Mouse (Mus musculus) heart, postnatal 4 days (tissue): ENCODE measurements around the gene Impdh1. TPM values are rescaled to one million over a fixed set of nuclear protein-coding genes. Genes with fewer than 3 reads are reported as not detected.

Experiments used
- DNase-seq: peaks from one replicate; pipeline ENCODE4 v3.0.0; 2021
- total RNA-seq, 2 experiments: library from RNA; stranded (reverse); gene quantifications; 2 replicates each; pipeline ENCODE4 v1.2.3; 2021

Impdh1 gene
- total RNA-seq, 2 experiments from 2014 or later: 29.5 to 30.6 TPM

- DNase-seq: peak; percentile 85
Observed at GRCm38 (mm10) chr6:29211806-29212492, 4.2 kb downstream of the Impdh1 start.

DNA sequence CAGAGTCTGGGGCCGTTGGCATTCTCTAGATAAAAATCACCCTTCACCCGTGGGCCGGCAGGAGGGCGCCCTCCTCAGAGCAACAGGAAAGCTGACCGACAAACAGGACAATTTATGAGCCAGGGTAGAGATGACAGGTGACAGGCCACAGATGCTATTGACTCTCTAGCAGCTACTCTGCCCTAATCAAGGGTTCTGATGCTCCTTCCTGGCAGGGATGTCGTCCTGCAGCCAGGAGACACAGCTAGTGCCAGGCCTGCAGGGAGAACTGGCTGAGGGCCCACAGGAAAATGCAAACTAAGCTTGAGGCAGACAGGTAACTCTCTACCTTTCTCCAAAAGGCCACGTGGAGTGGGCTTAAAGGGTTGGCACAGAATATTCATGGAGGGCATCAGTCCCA, 5.0 kb downstream of the Impdh1 start:
- DNase-seq: no peak

GRCm38 (mm10) chr6:29210231-29210936, 5.8 kb downstream of the Impdh1 start:
- no peak for DNase-seq

DNA sequence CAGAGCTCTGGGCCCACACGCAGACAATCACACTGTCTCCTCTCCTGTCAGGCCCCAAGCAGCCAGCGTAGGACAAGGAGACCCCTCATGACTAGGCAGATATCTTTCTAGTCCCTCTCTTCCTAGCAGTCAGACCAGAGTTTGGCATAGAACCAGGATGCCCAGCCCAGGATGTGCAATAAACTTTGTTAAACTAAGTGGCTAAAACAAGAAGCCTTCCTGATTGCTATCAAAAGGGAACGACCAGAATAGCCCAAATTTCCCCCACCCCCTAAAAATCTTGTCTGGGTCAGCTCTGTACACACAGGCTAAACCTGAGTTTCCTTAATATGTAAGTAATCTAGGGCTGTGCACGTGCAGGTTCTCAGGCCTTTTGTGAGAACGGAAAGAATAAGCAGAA, 8.0 kb downstream of the Impdh1 start:
- DNase-seq: no peak

- DNase-seq: no peak
Observed at GRCm38 (mm10) chr6:29207017-29207416, 9.1 kb downstream of the Impdh1 start.

DNA sequence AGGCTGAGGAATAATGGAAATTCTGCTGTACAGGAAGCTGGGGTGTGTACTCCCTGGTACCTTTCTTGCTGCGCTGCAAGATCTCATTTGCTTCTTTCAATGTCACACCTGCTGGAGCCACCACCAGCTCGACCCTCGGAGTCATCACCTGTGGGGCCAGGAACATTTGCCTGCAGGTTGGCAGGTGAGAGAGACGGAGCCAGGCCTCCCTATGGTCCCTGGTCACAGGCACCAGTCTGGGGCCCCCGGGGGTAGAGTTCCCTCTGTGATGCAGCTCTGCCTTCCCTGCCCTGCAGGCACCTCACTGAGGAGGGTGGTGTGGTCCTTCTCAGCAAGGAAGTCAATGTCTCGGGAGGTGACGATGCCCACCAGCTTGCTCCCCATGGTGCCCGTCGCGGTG, 10.2 kb downstream of the Impdh1 start:
- no peak for DNase-seq

- DNase-seq: peak; percentile 82
Observed at GRCm38 (mm10) chr6:29204932-29205614, 11.1 kb downstream of the Impdh1 start.

DNA sequence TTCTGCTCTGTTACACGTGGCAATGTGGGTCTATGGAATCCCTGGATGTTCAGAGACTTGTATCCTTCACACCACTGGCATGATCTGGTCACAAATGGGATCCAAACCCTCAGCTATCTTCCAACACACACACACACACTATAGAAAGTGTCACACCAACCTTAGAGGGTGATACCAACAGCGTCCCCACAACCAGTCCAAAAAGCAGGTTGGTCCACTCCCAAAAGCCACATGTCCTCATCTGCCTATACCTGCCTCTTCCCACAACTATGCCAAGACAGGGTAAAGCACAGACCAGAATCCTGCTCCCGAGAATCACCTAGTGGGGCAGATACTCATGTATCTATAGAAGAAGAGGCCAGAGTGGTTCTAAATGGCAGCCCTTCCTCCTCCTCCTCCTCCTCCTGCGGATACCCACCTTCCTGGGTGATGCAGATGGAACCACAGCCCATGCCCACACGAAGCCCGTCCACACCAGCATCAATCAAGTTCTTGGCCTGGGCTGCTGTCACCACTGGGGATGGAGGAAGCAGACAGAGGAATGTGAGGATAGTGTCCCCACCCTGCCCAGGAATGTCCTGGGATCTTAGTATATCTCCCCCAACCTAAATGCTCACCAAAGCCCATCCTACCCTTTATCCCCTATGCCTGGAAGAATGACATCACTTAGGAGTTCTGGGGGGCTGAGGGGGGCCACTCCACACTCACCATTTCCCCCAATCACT, 12.1 kb downstream of the Impdh1 start:
- DNase-seq: no peak

GRCm38 (mm10) chr6:29203096-29203495, 13.1 kb downstream of the Impdh1 start:
- no peak for DNase-seq

DNA sequence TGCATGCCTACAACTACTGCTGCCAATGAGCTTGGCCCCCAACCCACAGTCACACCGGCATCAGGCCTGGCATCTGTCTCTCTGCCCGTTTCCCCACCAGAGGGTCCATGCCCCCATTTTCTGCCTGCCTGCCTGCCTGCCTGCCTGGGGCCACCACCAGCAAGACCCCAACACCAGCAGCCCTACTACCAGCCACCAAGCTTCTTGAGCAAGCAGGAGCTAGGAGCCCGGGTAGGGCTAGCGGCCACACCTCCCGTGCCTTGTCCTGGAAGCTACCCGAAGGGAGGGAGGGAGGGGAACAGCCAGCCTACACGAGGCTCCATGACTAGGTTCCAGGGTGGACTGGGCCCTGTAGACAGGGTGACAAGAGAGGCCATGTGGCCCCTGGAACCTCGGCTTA, 14.2 kb downstream of the Impdh1 start:
- no peak for DNase-seq

DNA sequence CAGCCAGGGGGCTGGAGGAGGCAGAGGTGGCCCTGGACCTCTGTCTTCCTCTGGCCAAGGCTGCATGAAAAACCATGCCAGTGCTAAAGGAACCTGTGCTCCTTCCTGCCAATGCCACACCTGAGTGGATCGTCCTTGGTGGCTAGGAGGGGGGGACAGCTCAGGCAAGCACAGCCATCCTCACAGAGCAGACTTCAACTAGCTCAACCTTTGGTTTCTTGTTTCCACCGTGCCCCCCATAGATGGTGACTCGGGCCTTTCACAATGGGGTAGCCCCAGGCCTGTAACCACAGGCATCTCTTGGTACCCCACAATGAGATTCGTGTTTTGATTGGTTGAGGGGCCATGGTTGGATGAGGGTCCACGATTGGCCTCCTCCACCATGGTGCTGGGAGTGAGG, 14.8 kb downstream of the Impdh1 start:
- no peak for DNase-seq

- DNase-seq: no peak
Observed at GRCm38 (mm10) chr6:29200496-29200895, 15.7 kb downstream of the Impdh1 start.

GRCm38 (mm10) chr6:29199223-29199855, 16.8 kb downstream of the Impdh1 start:
- no peak for DNase-seq

DNA sequence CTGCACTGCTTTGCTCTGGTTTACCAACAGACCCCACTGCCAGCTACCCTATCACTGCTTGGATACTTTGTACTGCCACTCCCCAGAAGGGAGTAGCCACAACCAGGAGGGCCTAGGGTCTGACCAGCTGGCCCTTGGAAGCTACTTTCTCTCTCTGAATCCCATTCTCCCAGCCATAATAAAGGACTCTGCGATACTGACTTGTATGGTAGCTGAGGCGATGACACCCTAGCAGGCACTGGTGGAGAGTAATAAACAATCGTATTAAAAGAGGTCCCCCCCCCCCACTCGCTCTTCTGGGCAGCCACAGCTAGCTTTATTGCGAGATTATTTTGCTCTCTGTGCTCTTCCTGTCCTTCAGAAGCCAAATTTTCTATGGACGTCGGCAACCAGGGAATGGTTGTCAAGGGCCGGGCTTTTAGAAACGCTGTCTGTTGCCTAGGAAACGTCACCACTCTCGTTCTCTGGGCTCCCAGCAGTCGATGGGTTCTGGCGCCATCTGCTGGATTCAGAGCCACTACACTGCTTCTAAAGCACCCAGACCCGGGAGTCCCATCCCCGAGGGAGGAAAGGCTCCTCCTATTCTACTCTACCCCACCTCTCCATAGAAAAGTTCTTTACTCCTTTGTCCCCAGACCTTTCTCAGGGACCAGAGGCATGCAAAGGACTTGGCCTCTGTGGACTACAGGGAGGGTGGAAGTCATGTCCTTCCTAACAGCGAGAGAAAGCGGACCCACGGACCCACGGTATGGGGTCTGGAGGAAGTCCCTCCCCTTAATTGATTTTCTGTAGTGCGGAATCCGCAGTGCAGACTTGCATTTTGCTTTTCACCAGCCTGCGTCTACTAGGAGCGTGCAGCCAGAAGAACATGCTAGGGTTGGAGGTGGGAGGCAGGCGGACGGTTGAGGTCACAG, 17.6 kb downstream of the Impdh1 start:
- DNase-seq: peak; percentile 96

DNA sequence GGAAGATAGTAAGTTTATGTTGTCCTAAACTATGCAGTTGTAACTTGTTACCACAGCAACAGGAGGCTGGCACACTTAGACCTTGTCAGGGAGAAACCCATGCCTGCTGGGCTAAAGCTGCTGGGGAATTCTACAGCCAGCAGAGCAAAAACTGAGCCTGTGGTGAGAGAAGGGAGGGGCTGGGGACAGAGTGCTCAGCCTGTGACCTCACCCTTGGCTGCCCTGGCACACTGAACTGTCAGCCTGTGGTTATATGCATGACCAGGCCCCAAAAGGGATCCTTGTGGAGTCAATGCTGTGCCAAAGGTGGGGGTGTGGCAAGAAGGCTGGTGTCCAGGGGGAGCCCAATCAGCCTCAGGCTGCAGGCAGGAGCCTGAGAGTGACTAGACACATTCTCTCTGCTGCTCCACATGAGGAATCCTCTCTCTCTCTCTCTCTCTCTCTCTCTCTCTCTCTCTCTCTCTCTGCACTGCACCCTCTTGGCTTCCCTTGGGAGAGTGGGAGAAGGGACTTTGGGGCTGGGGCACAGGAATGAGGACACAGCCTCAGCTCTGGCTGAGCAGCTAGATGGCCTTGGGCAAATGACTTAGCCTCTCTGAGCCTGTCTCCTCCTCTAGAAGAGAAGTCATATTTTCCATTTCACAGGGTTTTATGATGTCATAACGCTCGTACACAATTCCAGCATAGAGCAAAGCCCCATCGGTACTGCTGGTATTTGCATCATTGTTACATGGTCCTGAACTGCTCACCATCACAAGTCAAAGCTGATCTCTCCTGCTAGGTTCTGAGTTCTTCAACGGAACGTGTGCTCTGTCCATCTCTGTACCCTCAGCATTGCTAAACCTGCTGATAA, 20.1 kb downstream of the Impdh1 start:
- DNase-seq: peak; percentile 36

DNA sequence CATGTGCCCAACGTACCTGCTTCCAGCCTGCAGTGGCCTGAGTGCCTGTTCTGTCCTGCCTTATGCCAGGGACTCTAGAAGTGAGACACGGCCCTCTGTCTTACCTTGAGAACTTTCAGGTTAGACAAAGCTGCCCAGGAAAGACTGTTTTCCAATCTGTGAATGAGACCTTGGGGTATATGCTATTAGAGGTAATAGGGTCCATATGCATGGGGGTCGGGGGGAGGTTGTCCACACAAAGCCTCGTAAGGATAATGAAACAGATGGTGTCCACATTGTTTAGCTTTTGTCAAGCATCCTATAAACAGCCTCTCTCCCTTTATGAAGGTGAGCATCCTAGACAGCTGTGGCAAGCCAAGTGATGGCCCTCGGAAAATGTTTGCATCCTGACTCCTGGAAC, 21.0 kb downstream of the Impdh1 start:
- DNase-seq: peak; percentile 3

DNA sequence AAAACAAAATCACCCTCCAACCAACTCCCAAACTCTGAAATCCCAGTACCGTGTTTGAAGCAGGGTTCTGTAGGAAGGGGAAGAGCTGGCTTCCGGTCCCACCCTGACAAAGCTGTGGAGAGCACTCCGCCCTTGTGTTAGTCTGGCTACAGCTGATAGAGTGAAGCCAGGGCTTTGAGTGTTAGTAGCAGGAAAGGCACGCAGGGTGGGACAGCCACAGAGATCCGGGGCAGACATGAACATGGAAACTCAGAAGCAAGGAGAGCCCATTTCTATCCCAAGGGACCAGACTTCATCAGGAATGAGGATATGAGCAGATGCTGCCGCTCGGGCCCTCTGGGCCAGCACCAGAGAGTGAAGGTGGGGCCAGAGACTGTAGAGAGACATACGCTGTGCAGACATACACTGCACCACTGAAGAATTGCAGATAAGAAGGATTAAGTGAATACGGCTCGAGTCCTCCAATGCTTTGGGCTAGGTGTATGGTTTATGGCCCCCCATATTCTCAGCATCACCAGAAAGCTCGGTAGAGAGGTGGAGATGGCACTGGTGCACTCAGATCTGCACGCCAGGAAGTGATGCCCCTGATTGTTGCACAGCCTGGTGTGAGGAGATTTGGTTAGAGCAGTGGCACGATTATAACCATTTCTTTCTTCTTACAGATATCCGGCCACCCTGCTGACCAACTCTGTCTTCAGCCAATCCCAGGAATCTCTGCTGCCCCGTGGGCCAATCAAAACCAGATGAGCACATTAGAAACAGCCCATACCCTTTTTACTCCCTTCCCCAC, 22.0 kb downstream of the Impdh1 start:
- DNase-seq: peak; percentile 59

- no peak for DNase-seq
Observed at GRCm38 (mm10) chr6:29187936-29188335, 28.2 kb downstream of the Impdh1 start.

DNA sequence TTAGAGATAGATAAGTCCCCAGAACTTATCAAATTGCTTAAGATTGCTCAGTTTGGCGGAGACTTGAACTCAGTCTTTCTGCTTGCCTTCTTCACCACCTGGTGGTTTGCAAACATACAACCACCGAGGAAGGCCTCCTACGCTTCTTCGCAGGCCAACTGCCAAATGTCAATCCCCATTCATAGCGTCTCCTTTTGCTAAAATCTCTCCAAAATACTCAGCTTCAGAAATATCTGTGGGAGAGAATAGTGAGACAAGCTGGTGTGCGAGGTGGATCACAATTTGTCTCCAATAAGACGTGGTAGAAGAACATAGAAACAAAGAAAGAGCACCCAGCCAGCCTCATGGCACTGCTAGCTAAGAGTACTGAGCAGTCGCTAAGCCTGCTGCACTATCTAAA, 36.3 kb downstream of the Impdh1 start:
- no peak for DNase-seq
